Mouse (Mus musculus) ES-E14 (cell line): ENCODE results near the gene Mical2.

ENCODE experiments used
- CHD2 ChIP-seq: IDR thresholded peaks from 2 replicates; pipeline ENCODE4 v1.6.1; 2014; ENCODE audit warnings: mild to moderate bottlenecking, low read depth, low read length, inconsistent platforms
- MAFK ChIP-seq: IDR thresholded peaks from 2 replicates; pipeline ENCODE4 v1.6.1; 2014; ENCODE audit warnings: mild to moderate bottlenecking, low read depth, low read length, inconsistent platforms; ENCODE audit not compliant: insufficient read depth
- ZNF384 ChIP-seq: IDR thresholded peaks from 2 replicates; pipeline ENCODE4 v1.6.1; 2012; ENCODE audit warnings: low read depth, low read length, inconsistent platforms

GRCm38 (mm10) chr7:112318306-112318705, 92.7 kb downstream of the Mical2 start:
- TF ChIP-seq CHD2 (no peak), ZNF384 (no peak), MAFK (no peak)
